Mouse (Mus musculus): ENCODE data around the gene Il34. TPM values are rescaled to one million over a fixed set of nuclear protein-coding genes. Genes with fewer than 3 reads are reported as not detected.

The Il34 gene
- total RNA-seq, 2 experiments from 2014 or later = 7.9 to 10.4 TPM

Other genes starting within 250 kb of the Il34 start
- 10 to 100 TPM; 20.3 to 21.2 TPM for gene Vac14, start 187.3 kb downstream of the Il34 start, total RNA-seq (2021)
- gene Mtss1l, start 84.4 kb downstream of the Il34 start, total RNA-seq (2021) = 10 to 100 TPM; 73.8 to 79.3 TPM
- gene Cog4, start 40.7 kb upstream of the Il34 start, total RNA-seq (2021) = 10 to 100 TPM; 59.5 to 66.6 TPM
- 10 to 100 TPM; 56.3 to 63.0 TPM for gene Sf3b3, start 40.9 kb upstream of the Il34 start, total RNA-seq (2021)
- gene Fuk, start 96.6 kb upstream of the Il34 start, total RNA-seq (2021) = 1 to 10 TPM; 5.9 to 6.5 TPM
- 10 to 100 TPM; 44.0 to 44.9 TPM for gene St3gal2, start 114.0 kb upstream of the Il34 start, total RNA-seq (2021)
- 10 to 100 TPM; 50.6 to 56.3 TPM for gene Ddx19a, start 191.9 kb upstream of the Il34 start, total RNA-seq (2021)
- gene Ddx19b, start 225.8 kb upstream of the Il34 start, total RNA-seq (2021) = 10 to 100 TPM; 10.2 to 10.7 TPM
- 10 to 100 TPM; 47.1 to 52.3 TPM for gene Aars, start 227.2 kb upstream of the Il34 start, total RNA-seq (2021)

Data from gastrocnemius, postnatal 4 days (tissue).